Mouse (Mus musculus): ENCODE results near the gene Rps19bp1. TPM values are rescaled to one million over a fixed set of nuclear protein-coding genes. Genes with fewer than 3 reads are reported as not detected.
A peak's percentile ranks its signal among the peaks of the same experiment; 100 is the strongest.

The Rps19bp1 gene
- polyA plus RNA-seq, 1 experiment from 2014 or later, result 70.7 TPM

- no peak overlapping the region for H3K9ac ChIP-seq (ENCODE audit: low read depth, low read length)
- H3K27me3 ChIP-seq (replicated peaks; ENCODE audit: control insufficient read depth, insufficient read depth, low read length), result no peaks in the 10 kb centered on the region
- H3K4me2 ChIP-seq (ENCODE audit: low read length), result no peak overlapping the region
- WGBS, result 92% methylated on average over 6 of the region's 6 CpGs
- H3K36me3 ChIP-seq (ENCODE audit: control insufficient read depth, insufficient read depth, low read length), result peaks cover 35% of the 10 kb centered on the region
- H3K9me3 ChIP-seq (ENCODE audit: control insufficient read depth, low read length), result no peaks in the 10 kb centered on the region
- H3K27ac ChIP-seq (ENCODE audit: low read depth, low read length), result no peak overlapping the region
- peaks cover 7% of the 10 kb centered on the region for H3K4me1 ChIP-seq (ENCODE audit: control insufficient read depth, insufficient read depth, low read depth, low read length)
- no peak overlapping the region for H3K4me3 ChIP-seq (ENCODE audit: low read length)
- ATAC-seq, result no peak
Measured at GRCm38 (mm10) chr15:80250586-80250985, 13.5 kb downstream of the Rps19bp1 start.

GRCm38 (mm10) chr15:80249672-80250071 lies 14.4 kb downstream of the Rps19bp1 start:
- Histone ChIP-seq H3K4me3 (ENCODE audit: low read length) (no peak overlapping the region), H3K4me1 (ENCODE audit: control insufficient read depth, insufficient read depth, low read depth, low read length) (peaks cover 7% of the 10 kb centered on the region), H3K9me3 (ENCODE audit: control insufficient read depth, low read length) (no peaks in the 10 kb centered on the region), H3K27me3 (replicated peaks; ENCODE audit: control insufficient read depth, insufficient read depth, low read length) (no peaks in the 10 kb centered on the region), H3K27ac (ENCODE audit: low read depth, low read length) (no peak overlapping the region), H3K4me2 (ENCODE audit: low read length) (no peak overlapping the region), H3K9ac (ENCODE audit: low read depth, low read length) (no peak overlapping the region), H3K36me3 (ENCODE audit: control insufficient read depth, insufficient read depth, low read length) (peaks cover 35% of the 10 kb centered on the region)
- WGBS, result 98% methylated on average over 10 of the region's 10 CpGs
- ATAC-seq, result no peak

- no peak overlapping the region for H3K4me3 ChIP-seq (ENCODE audit: low read length)
- H3K9ac ChIP-seq (ENCODE audit: low read depth, low read length), result no peak overlapping the region
- H3K4me1 ChIP-seq (ENCODE audit: control insufficient read depth, insufficient read depth, low read depth, low read length), result no peaks in the 10 kb centered on the region; the same call in 1 of the 2 replicates
- no peak overlapping the region for H3K27ac ChIP-seq (ENCODE audit: low read depth, low read length)
- no peak overlapping the region for H3K4me2 ChIP-seq (ENCODE audit: low read length)
- H3K36me3 ChIP-seq (ENCODE audit: control insufficient read depth, insufficient read depth, low read length), result peaks cover 35% of the 10 kb centered on the region
- WGBS, result 96% methylated on average over 1 of the region's 1 CpGs
- H3K9me3 ChIP-seq (ENCODE audit: control insufficient read depth, low read length), result no peaks in the 10 kb centered on the region
- no peak for ATAC-seq
- no peaks in the 10 kb centered on the region for H3K27me3 ChIP-seq (replicated peaks; ENCODE audit: control insufficient read depth, insufficient read depth, low read length)
Measured at GRCm38 (mm10) chr15:80248596-80248995, 15.5 kb downstream of the Rps19bp1 start.

- Histone ChIP-seq H3K27ac (ENCODE audit: low read depth, low read length) (no peak overlapping the region), H3K9me3 (ENCODE audit: control insufficient read depth, low read length) (no peaks in the 10 kb centered on the region), H3K9ac (ENCODE audit: low read depth, low read length) (no peak overlapping the region), H3K4me2 (ENCODE audit: low read length) (no peak overlapping the region), H3K36me3 (ENCODE audit: control insufficient read depth, insufficient read depth, low read length) (peaks cover 40% of the 10 kb centered on the region), H3K27me3 (replicated peaks; ENCODE audit: control insufficient read depth, insufficient read depth, low read length) (no peaks in the 10 kb centered on the region), H3K4me3 (ENCODE audit: low read length) (no peak overlapping the region), H3K4me1 (ENCODE audit: control insufficient read depth, insufficient read depth, low read depth, low read length) (no peaks in the 10 kb centered on the region)
- no peak for ATAC-seq
- 93% methylated on average over 12 of the region's 12 CpGs for WGBS
Measured at GRCm38 (mm10) chr15:80248135-80248534, 16.0 kb downstream of the Rps19bp1 start.

GRCm38 (mm10) chr15:80235535-80235934 lies 28.6 kb downstream of the Rps19bp1 start, which contains the start of gene AC140267.1:
Gene AC140267.1 (plus strand): TSS chr15:80235835.
- Histone ChIP-seq H3K4me2 (ENCODE audit: low read length) (peak within 1 kb of the TSS; percentile 95), H3K4me1 (ENCODE audit: control insufficient read depth, insufficient read depth, low read depth, low read length) (peaks cover 14% of the 10 kb centered on the region), H3K4me3 (ENCODE audit: low read length) (peak within 1 kb of the TSS; percentile 95), H3K36me3 (ENCODE audit: control insufficient read depth, insufficient read depth, low read length) (peaks cover 11% of the 10 kb centered on the region), H3K9me3 (ENCODE audit: control insufficient read depth, low read length) (no peaks in the 10 kb centered on the region), H3K27me3 (replicated peaks; ENCODE audit: control insufficient read depth, insufficient read depth, low read length) (no peaks in the 10 kb centered on the region), H3K27ac (ENCODE audit: low read depth, low read length) (no peak within 1 kb of the TSS), H3K9ac (ENCODE audit: low read depth, low read length) (peak within 1 kb of the TSS; percentile 87)
- 97% methylated on average over 9 of the region's 9 CpGs for WGBS
- ATAC-seq, result no peak

GRCm38 (mm10) chr15:80233733-80234509 lies 30.2 kb downstream of the Rps19bp1 start, which contains the start of gene Mief1:
Gene Mief1 (plus strand): TSS chr15:80234018.
- Histone ChIP-seq H3K4me1 (ENCODE audit: control insufficient read depth, insufficient read depth, low read depth, low read length) (peaks cover 14% of the 10 kb centered on the region), H3K4me3 (ENCODE audit: low read length) (peak within 1 kb of the TSS; percentile 95), H3K27ac (ENCODE audit: low read depth, low read length) (peak within 1 kb of the TSS; percentile 86), H3K9me3 (ENCODE audit: control insufficient read depth, low read length) (no peaks in the 10 kb centered on the region), H3K9ac (ENCODE audit: low read depth, low read length) (peak within 1 kb of the TSS; percentile 87), H3K4me2 (ENCODE audit: low read length) (peak within 1 kb of the TSS; percentile 95), H3K27me3 (replicated peaks; ENCODE audit: control insufficient read depth, insufficient read depth, low read length) (no peaks in the 10 kb centered on the region), H3K36me3 (ENCODE audit: control insufficient read depth, insufficient read depth, low read length) (peaks cover 8% of the 10 kb centered on the region)
- under 1% methylated on average over 57 of the region's 67 CpGs for WGBS
- ATAC-seq, result peak; percentile 98

GRCm38 (mm10) chr15:80233053-80233452 lies 31.1 kb downstream of the Rps19bp1 start:
- peaks cover 5% of the 10 kb centered on the region for H3K36me3 ChIP-seq (ENCODE audit: control insufficient read depth, insufficient read depth, low read length)
- H3K9me3 ChIP-seq (ENCODE audit: control insufficient read depth, low read length), result no peaks in the 10 kb centered on the region
- H3K4me1 ChIP-seq (ENCODE audit: control insufficient read depth, insufficient read depth, low read depth, low read length), result peaks cover 14% of the 10 kb centered on the region
- no peaks in the 10 kb centered on the region for H3K27me3 ChIP-seq (replicated peaks; ENCODE audit: control insufficient read depth, insufficient read depth, low read length)
- H3K4me3 ChIP-seq (ENCODE audit: low read length), result no peak overlapping the region
- peak overlapping the region; percentile 95; the same call in 1 of the 2 replicates for H3K4me2 ChIP-seq (ENCODE audit: low read length)
- no peak for ATAC-seq
- H3K27ac ChIP-seq (ENCODE audit: low read depth, low read length), result no peak overlapping the region; the same call in 1 of the 2 replicates
- WGBS, result 69% methylated on average over 4 of the region's 4 CpGs
- H3K9ac ChIP-seq (ENCODE audit: low read depth, low read length), result peak overlapping the region; percentile 63; the same call in 1 of the 2 replicates

GRCm38 (mm10) chr15:80232331-80232730 lies 31.8 kb downstream of the Rps19bp1 start:
- Histone ChIP-seq H3K4me3 (ENCODE audit: low read length) (no peak overlapping the region), H3K4me2 (ENCODE audit: low read length) (no peak overlapping the region), H3K9me3 (ENCODE audit: control insufficient read depth, low read length) (no peaks in the 10 kb centered on the region), H3K27me3 (replicated peaks; ENCODE audit: control insufficient read depth, insufficient read depth, low read length) (no peaks in the 10 kb centered on the region), H3K4me1 (ENCODE audit: control insufficient read depth, insufficient read depth, low read depth, low read length) (peaks cover 14% of the 10 kb centered on the region), H3K36me3 (ENCODE audit: control insufficient read depth, insufficient read depth, low read length) (peaks cover 2% of the 10 kb centered on the region; the same call in 1 of the 2 replicates), H3K27ac (ENCODE audit: low read depth, low read length) (no peak overlapping the region), H3K9ac (ENCODE audit: low read depth, low read length) (no peak overlapping the region)
- no peak for ATAC-seq
- WGBS, result 23% methylated on average over 2 of the region's 2 CpGs

GRCm38 (mm10) chr15:80228071-80228800 lies 35.9 kb downstream of the Rps19bp1 start:
- H3K36me3 ChIP-seq (ENCODE audit: control insufficient read depth, insufficient read depth, low read length), result no peaks in the 10 kb centered on the region
- H3K9ac ChIP-seq (ENCODE audit: low read depth, low read length), result no peak overlapping the region
- 52% methylated on average over 17 of the region's 17 CpGs for WGBS
- peak overlapping the region; percentile 18; the same call in 1 of the 2 replicates for H3K27ac ChIP-seq (ENCODE audit: low read depth, low read length)
- H3K27me3 ChIP-seq (replicated peaks; ENCODE audit: control insufficient read depth, insufficient read depth, low read length), result no peaks in the 10 kb centered on the region
- no peaks in the 10 kb centered on the region for H3K9me3 ChIP-seq (ENCODE audit: control insufficient read depth, low read length)
- H3K4me2 ChIP-seq (ENCODE audit: low read length), result 0 out of 2 replicates have a peak overlapping the region, but pooled peaks have one; percentile 5
- no peak for ATAC-seq
- peaks cover 1% of the 10 kb centered on the region; the same call in 1 of the 2 replicates for H3K4me1 ChIP-seq (ENCODE audit: control insufficient read depth, insufficient read depth, low read depth, low read length)
- no peak overlapping the region for H3K4me3 ChIP-seq (ENCODE audit: low read length)

All from hindbrain, embryonic 16.5 days (tissue).